Mouse (Mus musculus): ENCODE measurements around the gene Mark2. TPM values are rescaled to one million over a fixed set of nuclear protein-coding genes. Genes with fewer than 3 reads are reported as not detected.
A peak's percentile ranks its signal among the peaks of the same experiment; 100 is the strongest.

The Mark2 gene
- polyA plus RNA-seq, 1 experiment from 2014 or later, result 32.6 TPM

- Histone ChIP-seq H3K27ac (ENCODE audit: low read depth, low read length) (no peak overlapping the region), H3K4me3 (ENCODE audit: low read depth, low read length) (no peak overlapping the region), H3K4me2 (ENCODE audit: low read length) (no peak overlapping the region), H3K36me3 (ENCODE audit: control insufficient read depth, insufficient read depth, low read length) (no peaks in the 10 kb centered on the region), H3K4me1 (ENCODE audit: control insufficient read depth, insufficient read depth, low read length) (peaks cover 14% of the 10 kb centered on the region), H3K9ac (ENCODE audit: low read length) (no peak overlapping the region), H3K9me3 (replicated peaks; ENCODE audit: control insufficient read depth, low read length) (no peaks in the 10 kb centered on the region), H3K27me3 (replicated peaks; ENCODE audit: control insufficient read depth, insufficient read depth, low read length) (no peaks in the 10 kb centered on the region)
- WGBS, result 81% methylated on average over 2 of the region's 2 CpGs
- DNase-seq (ENCODE audit: low spot score) (no peak), ATAC-seq (no peak)
Observed at GRCm38 (mm10) chr19:7304801-7305200, 36.9 kb downstream of the Mark2 start.

GRCm38 (mm10) chr19:7303796-7304195, 37.9 kb downstream of the Mark2 start:
- 62% methylated on average over 6 of the region's 6 CpGs for WGBS
- Histone ChIP-seq H3K9me3 (replicated peaks; ENCODE audit: control insufficient read depth, low read length) (no peaks in the 10 kb centered on the region), H3K9ac (ENCODE audit: low read length) (no peak overlapping the region), H3K27me3 (replicated peaks; ENCODE audit: control insufficient read depth, insufficient read depth, low read length) (no peaks in the 10 kb centered on the region), H3K4me3 (ENCODE audit: low read depth, low read length) (no peak overlapping the region), H3K27ac (ENCODE audit: low read depth, low read length) (no peak overlapping the region), H3K4me2 (ENCODE audit: low read length) (no peak overlapping the region), H3K36me3 (ENCODE audit: control insufficient read depth, insufficient read depth, low read length) (no peaks in the 10 kb centered on the region), H3K4me1 (ENCODE audit: control insufficient read depth, insufficient read depth, low read length) (peaks cover 12% of the 10 kb centered on the region)
- DNase-seq (ENCODE audit: low spot score), result no peak
- no peak for ATAC-seq

GRCm38 (mm10) chr19:7302493-7302797, 39.2 kb downstream of the Mark2 start:
- Histone ChIP-seq H3K9me3 (replicated peaks; ENCODE audit: control insufficient read depth, low read length) (no peaks in the 10 kb centered on the region), H3K4me2 (ENCODE audit: low read length) (no peak overlapping the region), H3K27me3 (replicated peaks; ENCODE audit: control insufficient read depth, insufficient read depth, low read length) (no peaks in the 10 kb centered on the region), H3K4me3 (ENCODE audit: low read depth, low read length) (no peak overlapping the region), H3K4me1 (ENCODE audit: control insufficient read depth, insufficient read depth, low read length) (no peaks in the 10 kb centered on the region), H3K9ac (ENCODE audit: low read length) (no peak overlapping the region), H3K36me3 (ENCODE audit: control insufficient read depth, insufficient read depth, low read length) (no peaks in the 10 kb centered on the region), H3K27ac (ENCODE audit: low read depth, low read length) (no peak overlapping the region)
- WGBS, result 88% methylated on average over 1 of the region's 1 CpGs
- no peak for DNase-seq (ENCODE audit: low spot score)
- ATAC-seq, result no peak

- Histone ChIP-seq H3K36me3 (ENCODE audit: control insufficient read depth, insufficient read depth, low read length) (no peaks in the 10 kb centered on the region), H3K9me3 (replicated peaks; ENCODE audit: control insufficient read depth, low read length) (no peaks in the 10 kb centered on the region), H3K27ac (ENCODE audit: low read depth, low read length) (0 out of 2 replicates have a peak overlapping the region, but pooled peaks have one; percentile 14), H3K27me3 (replicated peaks; ENCODE audit: control insufficient read depth, insufficient read depth, low read length) (no peaks in the 10 kb centered on the region), H3K4me2 (ENCODE audit: low read length) (no peak overlapping the region), H3K9ac (ENCODE audit: low read length) (no peak overlapping the region), H3K4me1 (ENCODE audit: control insufficient read depth, insufficient read depth, low read length) (no peaks in the 10 kb centered on the region), H3K4me3 (ENCODE audit: low read depth, low read length) (no peak overlapping the region)
- 85% methylated on average over 7 of the region's 7 CpGs for WGBS
- ATAC-seq, result no peak
- no peak for DNase-seq (ENCODE audit: low spot score)
Observed at GRCm38 (mm10) chr19:7301647-7302492, 39.8 kb downstream of the Mark2 start.

- no peak for DNase-seq (ENCODE audit: low spot score)
- Histone ChIP-seq H3K4me2 (ENCODE audit: low read length) (no peak overlapping the region), H3K4me3 (ENCODE audit: low read depth, low read length) (no peak overlapping the region), H3K27me3 (replicated peaks; ENCODE audit: control insufficient read depth, insufficient read depth, low read length) (no peaks in the 10 kb centered on the region), H3K27ac (ENCODE audit: low read depth, low read length) (no peak overlapping the region), H3K9me3 (replicated peaks; ENCODE audit: control insufficient read depth, low read length) (no peaks in the 10 kb centered on the region), H3K4me1 (ENCODE audit: control insufficient read depth, insufficient read depth, low read length) (no peaks in the 10 kb centered on the region), H3K36me3 (ENCODE audit: control insufficient read depth, insufficient read depth, low read length) (0 out of 2 replicates have a peak, but pooled peaks cover 2% of the 10 kb centered on the region), H3K9ac (ENCODE audit: low read length) (no peak overlapping the region)
- ATAC-seq, result no peak
- WGBS, result 97% methylated on average over 1 of the region's 1 CpGs
Observed at GRCm38 (mm10) chr19:7300078-7300477, 41.6 kb downstream of the Mark2 start.

- Histone ChIP-seq H3K36me3 (ENCODE audit: control insufficient read depth, insufficient read depth, low read length) (0 out of 2 replicates have a peak, but pooled peaks cover 2% of the 10 kb centered on the region), H3K9me3 (replicated peaks; ENCODE audit: control insufficient read depth, low read length) (no peaks in the 10 kb centered on the region), H3K4me3 (ENCODE audit: low read depth, low read length) (no peak overlapping the region), H3K4me1 (ENCODE audit: control insufficient read depth, insufficient read depth, low read length) (no peaks in the 10 kb centered on the region), H3K27ac (ENCODE audit: low read depth, low read length) (peak overlapping the region; percentile 55; the same call in 1 of the 2 replicates), H3K27me3 (replicated peaks; ENCODE audit: control insufficient read depth, insufficient read depth, low read length) (no peaks in the 10 kb centered on the region), H3K9ac (ENCODE audit: low read length) (no peak overlapping the region), H3K4me2 (ENCODE audit: low read length) (no peak overlapping the region)
- peak; percentile 91 for DNase-seq (ENCODE audit: low spot score)
- peak; percentile 96 for ATAC-seq
Observed at GRCm38 (mm10) chr19:7299052-7299451, 42.6 kb downstream of the Mark2 start.

- 94% methylated on average over 4 of the region's 4 CpGs for WGBS
- no peak overlapping the region for H3K4me3 ChIP-seq (ENCODE audit: low read depth, low read length)
- no peak for DNase-seq (ENCODE audit: low spot score)
Observed at GRCm38 (mm10) chr19:7295959-7296358, 45.7 kb downstream of the Mark2 start.

GRCm38 (mm10) chr19:7295071-7295658, 46.5 kb downstream of the Mark2 start:
- DNase-seq (ENCODE audit: low spot score), result no peak
- Histone ChIP-seq H3K4me3 (ENCODE audit: low read depth, low read length) (no peak overlapping the region), H3K36me3 (ENCODE audit: control insufficient read depth, insufficient read depth, low read length) (peaks cover 6% of the 10 kb centered on the region), H3K9ac (ENCODE audit: low read length) (no peak overlapping the region), H3K27ac (ENCODE audit: low read depth, low read length) (no peak overlapping the region), H3K4me2 (ENCODE audit: low read length) (no peak overlapping the region), H3K4me1 (ENCODE audit: control insufficient read depth, insufficient read depth, low read length) (peaks cover 4% of the 10 kb centered on the region; the same call in 1 of the 2 replicates), H3K27me3 (replicated peaks; ENCODE audit: control insufficient read depth, insufficient read depth, low read length) (no peaks in the 10 kb centered on the region), H3K9me3 (replicated peaks; ENCODE audit: control insufficient read depth, low read length) (no peaks in the 10 kb centered on the region)
- no peak for ATAC-seq
- 84% methylated on average over 15 of the region's 15 CpGs for WGBS

More at GRCm38 (mm10) chr19:7295959-7296358, 45.7 kb downstream of the Mark2 start:
- Histone ChIP-seq H3K9me3 (replicated peaks; ENCODE audit: control insufficient read depth, low read length) (no peaks in the 10 kb centered on the region), H3K4me1 (ENCODE audit: control insufficient read depth, insufficient read depth, low read length) (peaks cover 4% of the 10 kb centered on the region; the same call in 1 of the 2 replicates), H3K27me3 (replicated peaks; ENCODE audit: control insufficient read depth, insufficient read depth, low read length) (no peaks in the 10 kb centered on the region), H3K4me2 (ENCODE audit: low read length) (no peak overlapping the region), H3K36me3 (ENCODE audit: control insufficient read depth, insufficient read depth, low read length) (0 out of 2 replicates have a peak, but pooled peaks cover 2% of the 10 kb centered on the region), H3K27ac (ENCODE audit: low read depth, low read length) (no peak overlapping the region), H3K9ac (ENCODE audit: low read length) (no peak overlapping the region)
- ATAC-seq, result no peak
